Mouse (Mus musculus): Measurements from ENCODE around the gene Trp73.

DNA sequence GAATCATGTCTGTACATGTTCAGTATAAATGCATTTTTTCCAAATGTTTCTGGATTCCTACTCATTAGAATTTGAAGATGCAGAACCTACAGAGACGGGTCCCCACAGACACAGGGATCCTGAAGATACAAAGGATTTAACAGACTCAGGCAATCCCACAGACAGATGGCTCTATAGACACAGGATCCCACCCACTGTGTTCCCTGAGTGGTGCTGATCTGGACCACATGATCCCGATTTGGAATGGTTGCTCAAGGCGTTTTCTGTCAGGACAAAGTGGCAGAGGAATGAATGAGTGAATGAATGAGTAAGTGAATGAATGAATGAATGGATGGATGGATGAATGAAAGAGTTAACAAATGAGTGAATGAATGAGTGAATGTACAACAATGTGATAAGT is 54.2 kb downstream of the Trp73 start:
- TF ChIP-seq EP300 (optimal IDR thresholded peaks at IDR 0.05) (no peak), CTCF (IDR thresholded peaks at IDR 0.05; ENCODE audit: low read depth) (no peak)
